Mouse (Mus musculus): ENCODE data around the gene Iqgap3.

The Iqgap3 gene

DNA sequence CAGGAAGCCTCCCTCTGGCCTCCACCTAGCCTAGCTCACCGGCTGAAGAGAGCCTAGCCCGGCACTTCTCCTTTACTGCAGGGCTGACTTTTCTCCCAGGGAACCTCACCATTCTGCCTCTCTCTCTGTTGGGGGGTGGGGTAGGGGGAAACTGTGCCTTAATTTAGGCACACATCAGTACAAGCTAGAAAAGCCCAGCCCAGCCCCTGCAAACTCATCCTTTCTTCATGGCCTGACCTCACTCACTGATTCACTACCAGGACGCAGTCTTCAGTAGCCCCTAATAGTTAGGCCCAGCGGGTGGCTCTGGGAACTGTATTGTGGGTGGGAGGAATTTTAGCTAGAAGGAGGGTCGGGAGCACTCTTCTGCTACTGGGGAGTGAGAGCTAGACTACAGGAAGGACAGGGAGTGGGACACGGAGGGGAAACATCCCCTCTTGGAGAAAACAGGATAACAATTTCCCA is 67.8 kb downstream of the Iqgap3 start:
- no peak for DNase-seq (ENCODE audit: extremely low spot score, low spot score)

DNA sequence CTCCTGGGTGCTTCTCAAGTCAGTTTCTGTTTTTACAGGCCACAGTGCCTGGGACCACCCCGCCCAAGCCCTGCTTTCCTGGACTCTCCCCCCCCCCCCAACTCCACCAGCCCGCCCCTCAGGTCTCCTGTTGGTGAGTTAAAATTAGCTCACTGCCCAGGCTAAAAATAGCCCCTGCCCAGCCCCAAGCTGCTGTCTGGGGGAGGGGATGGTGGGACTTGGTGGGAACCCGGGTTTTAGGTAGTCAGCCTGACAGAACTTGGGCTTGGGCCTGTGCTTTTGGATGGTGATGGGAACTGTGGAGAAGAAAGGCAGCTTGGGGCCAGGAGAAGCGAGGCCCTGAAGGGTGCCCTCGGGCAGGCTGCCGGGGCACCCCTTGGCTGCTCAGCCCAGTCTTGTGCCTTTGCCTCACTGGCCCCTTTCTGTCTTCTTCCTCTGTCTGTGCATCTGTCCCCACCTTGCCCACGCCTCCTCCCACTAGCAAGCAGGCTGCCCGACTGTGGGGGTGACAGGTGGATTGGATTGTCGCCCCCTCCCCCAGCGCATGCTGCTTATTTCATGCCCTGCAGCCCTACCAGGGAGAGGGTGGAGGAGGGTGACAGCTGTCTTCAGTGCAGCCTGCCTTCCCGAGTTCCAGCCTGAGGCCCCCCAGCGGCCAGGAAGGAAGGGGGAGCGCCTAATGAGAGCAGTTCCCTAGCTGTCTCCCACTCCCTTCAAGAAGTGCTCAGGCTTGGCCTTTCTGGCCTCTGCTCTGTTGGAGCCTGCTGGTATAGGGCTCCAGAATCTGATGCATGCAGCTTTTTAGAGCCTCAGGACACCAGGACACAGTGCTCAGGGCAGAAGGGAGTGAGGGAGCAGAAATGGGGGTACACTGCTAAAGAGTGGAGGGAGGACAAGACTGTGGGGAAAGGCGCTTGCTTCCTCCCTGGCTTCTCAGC is 68.6 kb downstream of the Iqgap3 start:
- peak; percentile 34 for DNase-seq (ENCODE audit: extremely low spot score, low spot score)

DNA sequence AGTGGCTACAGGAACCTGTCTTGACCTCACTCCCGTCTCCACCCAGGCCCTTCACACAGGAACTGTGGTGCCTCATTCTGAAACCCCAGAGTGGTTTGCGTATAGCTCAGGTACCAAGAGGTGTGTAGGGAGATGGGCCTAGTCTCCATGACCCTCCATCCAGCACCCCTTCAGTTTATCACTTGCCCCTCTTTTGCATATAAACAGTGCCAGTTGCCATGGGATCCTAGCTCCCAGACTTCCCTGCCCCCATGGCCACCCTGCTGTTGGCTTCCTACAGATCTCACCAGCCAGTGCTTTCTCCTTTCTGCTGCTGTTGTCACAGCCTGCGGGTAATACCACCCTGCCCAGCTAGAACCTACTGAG is 69.2 kb downstream of the Iqgap3 start:
- DNase-seq (ENCODE audit: extremely low spot score, low spot score), result no peak

DNA sequence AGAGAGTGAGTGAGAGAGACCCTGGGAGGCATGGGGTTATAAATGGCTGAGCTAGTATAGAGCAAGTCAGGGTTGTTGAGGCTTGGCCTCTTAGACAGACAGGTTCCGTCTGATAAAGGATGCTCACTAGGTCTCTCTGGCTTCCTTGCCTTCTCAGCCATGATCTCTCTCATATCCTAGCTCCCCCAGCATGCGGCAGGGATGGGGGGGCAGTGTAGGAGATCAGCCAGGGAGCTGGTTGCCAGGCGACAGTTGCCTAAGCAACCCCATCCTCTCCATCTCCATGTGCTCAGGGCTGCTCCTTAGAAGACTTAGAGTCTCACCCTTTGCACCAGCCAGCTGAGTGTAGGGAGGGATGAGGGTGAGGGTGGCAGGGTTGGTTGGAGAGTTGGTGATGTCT is 70.3 kb downstream of the Iqgap3 start:
- DNase-seq (ENCODE audit: extremely low spot score, low spot score), result peak; percentile 38

DNA sequence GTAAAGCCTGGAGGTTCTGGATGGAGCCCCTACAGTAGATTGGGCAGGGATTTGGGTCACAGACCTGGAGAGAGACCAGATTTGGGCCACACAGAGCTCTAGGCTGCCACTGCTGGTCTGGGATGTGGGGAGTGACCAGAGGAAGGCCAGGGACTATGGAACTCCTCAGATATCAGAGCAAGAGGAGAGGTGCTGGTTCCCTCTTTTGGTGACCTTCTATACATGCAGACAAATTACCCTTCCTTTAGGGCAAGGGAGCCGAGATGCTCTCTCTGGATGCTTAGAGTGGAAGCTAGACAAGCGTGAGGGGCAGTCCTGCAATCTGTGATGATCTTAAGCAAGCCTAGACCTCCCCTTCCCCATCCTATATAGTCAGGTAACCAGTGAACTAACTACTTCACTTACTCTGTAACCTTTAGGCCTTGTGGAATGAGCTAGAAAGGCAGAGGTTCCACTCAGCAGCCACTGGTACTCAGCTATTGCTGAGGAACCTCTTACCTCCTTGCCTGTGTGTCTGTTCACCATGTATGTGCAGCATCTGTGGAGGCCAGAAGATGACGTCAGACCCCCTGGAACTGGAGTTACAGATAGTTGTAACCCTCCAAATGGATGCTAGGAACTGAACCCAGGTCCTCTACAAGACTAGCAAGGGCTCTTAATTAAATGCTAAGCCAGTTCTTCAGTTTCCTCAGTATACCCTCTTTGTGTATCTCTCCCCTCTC is 71.7 kb downstream of the Iqgap3 start:
- DNase-seq (ENCODE audit: extremely low spot score, low spot score), result no peak

DNA sequence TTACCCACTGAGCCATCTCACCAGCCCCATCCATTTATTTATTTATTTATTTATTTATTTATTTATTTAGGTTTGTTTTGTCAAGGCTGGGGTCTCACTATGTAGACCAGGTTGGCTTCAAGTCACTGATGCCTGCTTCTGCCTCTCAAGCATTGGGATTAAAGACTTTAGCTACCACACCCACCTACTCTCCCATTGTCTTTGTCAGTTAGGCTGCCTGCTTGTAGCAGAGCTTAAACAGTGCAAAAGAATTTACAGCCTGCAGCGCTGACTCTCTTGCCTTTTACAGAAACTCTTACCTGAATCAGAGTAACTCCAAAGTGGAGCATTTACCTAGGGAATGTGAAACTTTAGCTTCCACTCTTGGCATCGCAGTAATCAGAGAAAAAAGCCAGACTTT is 72.5 kb downstream of the Iqgap3 start:
- DNase-seq (ENCODE audit: extremely low spot score, low spot score), result no peak

DNA sequence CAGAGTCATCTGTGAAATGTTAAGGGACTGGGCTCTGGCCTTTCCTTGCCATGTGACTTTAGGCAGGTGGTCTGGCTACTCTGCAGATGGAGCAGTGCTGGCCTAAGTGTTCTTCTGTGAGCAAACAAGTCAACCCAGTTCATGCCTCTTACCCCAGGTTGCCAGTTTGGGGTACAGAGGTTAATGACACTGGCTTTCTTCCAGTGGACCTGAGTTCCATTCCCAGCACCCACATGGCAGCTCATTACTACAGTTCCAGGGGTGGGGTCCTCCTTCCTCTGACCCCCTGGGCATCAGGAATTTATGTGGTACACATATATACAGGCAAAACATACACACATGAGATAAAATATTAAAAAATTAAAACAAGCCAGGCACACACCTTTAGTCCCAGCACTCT is 75.0 kb downstream of the Iqgap3 start:
- DNase-seq (ENCODE audit: extremely low spot score, low spot score), result no peak

DNA sequence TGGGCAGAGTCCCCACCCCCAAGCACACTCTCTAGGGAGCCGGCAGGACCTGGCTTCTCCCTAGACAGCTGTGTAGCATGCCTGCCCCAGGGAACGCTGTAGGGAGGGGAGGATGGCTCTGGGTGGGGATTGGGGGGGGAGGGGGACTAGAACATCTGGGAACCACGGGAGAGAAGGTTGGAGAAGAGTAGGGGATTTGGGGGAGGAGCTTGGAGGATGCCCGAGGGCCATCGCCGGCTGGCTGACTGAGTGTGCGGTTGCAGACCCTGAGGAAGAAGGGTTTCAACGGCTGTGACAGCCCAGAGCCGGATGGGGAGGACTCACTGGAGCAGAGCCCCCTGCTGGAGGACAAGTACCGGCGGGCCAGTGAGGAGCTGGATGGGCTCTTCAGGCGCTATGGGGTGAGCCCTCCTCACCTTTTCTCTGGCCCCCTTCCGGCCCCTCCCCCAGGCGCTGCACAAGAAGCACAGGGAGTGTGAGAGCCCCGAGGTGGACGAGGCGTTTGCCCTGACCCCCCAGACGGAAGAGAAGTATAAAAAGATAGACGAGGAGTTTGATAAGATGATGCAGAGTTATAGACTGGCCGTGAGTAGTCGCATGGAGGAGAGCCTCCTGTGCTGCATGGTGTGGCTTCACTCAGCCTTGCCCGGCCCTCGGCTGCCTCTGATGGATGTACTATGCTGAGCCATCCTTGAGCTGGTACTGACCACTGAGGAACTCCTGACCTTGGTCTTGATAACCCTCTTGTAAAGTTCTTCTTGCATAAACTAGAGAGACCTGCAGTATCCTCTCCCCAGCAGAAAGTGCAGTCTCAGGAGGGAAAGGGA is 76.2 kb downstream of the Iqgap3 start:
- DNase-seq (ENCODE audit: extremely low spot score, low spot score), result peak; percentile 64

DNA sequence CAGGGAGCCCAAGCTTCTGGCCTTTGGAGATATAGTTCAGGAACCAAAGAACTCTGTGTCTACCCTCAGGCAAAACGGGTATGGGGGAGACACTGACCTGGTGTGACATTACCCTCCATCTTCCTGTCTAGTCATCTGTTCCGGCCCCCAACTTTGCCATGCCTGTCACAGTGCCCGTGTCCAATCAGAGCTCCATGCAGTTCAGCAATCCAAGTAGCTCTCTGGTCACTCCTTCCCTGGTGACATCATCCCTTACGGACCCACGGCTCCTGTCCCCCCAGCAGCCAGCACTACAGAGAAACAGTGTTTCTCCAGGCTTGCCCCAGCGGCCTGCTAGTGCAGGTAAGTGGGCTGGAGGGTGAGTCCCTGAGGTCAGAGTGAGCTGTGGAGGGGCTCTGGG is 77.2 kb downstream of the Iqgap3 start:
- no peak for DNase-seq (ENCODE audit: extremely low spot score, low spot score)

DNA sequence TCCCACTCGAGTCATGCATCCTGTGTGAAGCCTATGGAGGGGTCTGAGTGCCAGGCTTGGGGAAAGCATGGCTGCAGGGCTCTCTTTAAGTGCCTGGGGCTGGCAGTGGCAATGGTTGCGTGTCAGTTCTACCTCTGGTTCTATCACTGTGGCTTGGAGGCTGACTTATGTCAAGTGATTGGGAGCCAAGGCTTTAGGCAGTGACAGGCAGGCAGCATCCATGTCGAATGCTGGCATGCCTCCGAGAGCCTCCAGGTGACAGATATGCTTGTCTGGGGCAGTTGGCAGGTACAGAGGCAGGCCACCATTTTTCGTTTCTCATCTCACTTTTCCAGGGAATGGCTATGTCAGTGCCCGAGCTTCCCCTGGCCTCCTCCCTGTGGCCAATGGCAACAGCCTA is 79.1 kb downstream of the Iqgap3 start:
- no peak for DNase-seq (ENCODE audit: extremely low spot score, low spot score)

DNA sequence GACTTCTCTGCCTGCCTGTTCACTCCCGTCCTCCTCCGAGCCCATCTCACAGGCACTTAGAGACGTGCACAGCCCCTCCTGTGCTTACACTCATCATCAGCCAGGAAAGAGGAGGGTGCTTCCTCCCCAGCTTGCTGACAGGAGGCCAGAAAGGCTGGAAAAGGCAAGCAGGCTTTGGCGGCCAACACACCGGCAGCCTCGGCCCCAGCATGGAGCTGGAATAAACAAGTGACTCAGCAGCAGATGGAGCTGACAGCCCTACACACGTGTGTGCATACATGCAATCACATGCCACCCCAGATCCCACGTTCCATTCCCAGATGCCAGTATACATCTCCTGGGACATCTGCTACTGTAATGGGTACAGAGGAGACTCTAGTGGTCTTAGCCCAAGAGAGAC is 80.5 kb downstream of the Iqgap3 start:
- DNase-seq (ENCODE audit: extremely low spot score, low spot score), result no peak

DNA sequence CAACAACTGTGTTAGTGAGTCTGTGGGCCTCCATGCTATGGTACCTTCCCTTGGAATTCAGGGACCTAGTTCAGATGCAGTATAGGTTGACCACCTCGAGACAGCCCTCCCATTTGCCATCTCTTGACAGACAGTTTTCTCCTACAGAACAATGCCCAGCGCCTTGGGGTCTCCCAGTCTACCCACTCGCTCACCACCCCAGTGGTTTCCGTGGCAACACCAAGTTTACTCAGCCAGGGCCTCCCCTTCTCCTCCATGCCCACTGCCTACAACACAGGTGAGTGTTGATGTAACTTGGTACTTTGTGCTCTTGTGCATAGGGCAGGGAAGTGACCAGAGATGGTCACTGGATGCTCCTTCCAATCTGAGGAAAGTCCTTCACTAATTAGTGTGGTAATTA is 81.0 kb downstream of the Iqgap3 start:
- no peak for DNase-seq (ENCODE audit: extremely low spot score, low spot score)

DNA sequence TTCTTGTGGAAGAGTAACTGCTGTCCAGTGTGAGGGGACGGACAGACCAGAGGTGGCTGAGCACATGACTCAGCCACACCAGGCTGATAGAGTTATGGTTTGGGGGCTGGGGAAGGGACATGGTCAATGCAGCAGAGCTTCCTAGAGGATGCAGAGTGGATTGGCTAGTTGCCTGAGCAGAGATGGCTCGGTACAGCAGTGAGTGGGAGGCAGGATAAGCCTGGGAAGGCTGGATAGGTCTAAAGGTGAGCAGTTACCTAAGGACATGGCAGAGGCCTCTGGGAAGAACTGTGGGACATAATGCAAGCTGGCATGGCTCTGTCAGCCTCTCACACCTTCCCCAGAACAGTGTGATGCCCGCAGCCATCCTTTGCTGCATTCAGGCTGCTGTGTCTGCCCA is 82.1 kb downstream of the Iqgap3 start:
- DNase-seq (ENCODE audit: extremely low spot score, low spot score), result no peak

DNA sequence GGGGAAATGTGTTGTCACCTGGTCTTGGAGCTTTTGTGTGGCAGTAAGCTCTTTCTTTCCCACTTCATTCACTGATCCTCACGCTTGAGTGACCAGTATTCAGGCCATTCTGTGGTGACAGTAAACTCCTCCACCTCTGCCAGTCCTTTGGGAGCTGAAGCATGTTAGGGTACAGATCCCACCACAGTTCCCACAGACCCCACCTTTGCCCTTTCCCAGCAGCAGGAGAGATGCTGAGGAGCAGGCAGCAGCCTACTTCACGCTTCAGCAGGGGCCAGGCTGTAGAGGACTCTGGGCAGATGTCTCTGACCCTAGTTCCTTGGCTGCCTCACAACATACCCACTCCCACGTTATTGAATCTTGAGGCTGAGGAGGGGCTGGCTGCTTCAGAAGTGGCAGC is 82.5 kb downstream of the Iqgap3 start:
- no peak for DNase-seq (ENCODE audit: extremely low spot score, low spot score)

DNA sequence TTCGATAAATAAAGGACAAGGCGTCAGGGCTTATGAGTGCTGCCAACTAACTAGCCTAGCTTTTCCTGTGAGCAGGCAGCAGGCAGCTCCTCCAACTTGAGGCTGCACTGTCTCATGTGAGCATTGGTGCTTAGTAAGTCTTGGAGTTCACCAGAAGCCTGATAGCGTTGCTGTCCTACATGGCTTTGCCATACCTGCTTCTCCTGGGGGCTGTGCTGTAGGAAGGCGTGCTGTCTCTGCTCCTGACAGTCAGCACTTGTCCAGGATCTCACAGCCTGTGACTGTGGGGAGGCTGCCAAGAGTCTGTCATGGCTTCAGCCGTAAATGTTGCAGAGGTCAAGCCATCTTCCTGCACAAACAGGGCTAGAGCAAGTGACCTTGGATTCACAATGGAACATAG is 84.3 kb downstream of the Iqgap3 start:
- DNase-seq (ENCODE audit: extremely low spot score, low spot score), result no peak

DNA sequence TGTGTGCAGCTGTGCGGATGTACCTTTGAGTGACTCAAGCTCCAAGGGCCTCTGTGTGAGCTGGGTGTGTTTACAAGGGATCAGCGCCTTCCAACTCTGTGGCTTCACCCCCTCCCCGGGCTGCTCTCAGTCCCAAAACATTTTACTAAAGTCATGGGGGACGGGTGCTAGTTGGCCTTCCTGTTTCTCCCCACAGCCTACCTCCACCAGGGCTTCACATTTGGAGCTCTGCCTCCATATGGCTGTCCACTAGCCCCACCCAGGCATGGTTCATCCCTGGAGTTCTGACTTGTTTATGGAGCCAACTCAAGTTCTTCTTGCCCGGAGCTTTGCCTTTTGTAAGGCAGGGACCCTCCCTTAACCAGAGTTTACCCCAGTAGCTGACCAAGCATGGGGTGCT is 88.6 kb downstream of the Iqgap3 start:
- no peak for DNase-seq (ENCODE audit: extremely low spot score, low spot score)

Data from neural tube, embryonic 10.5 days (tissue).